Mouse (Mus musculus) forebrain, postnatal 0 days (tissue): ENCODE data around the gene Bcl2l12. TPM values are rescaled to one million over a fixed set of nuclear protein-coding genes. Genes with fewer than 3 reads are reported as not detected.

Experiments
- ATAC-seq: fragments of 200-750 bp; cut with Nextera tagmentation; 2 replicates; pipeline ENCODE4 v1.8.0; 2017; ENCODE audit warnings: mild to moderate bottlenecking, moderate library complexity
- DNase-seq: peaks from one replicate; pipeline ENCODE4 v3.0.0-alpha.2; 2015
- H3K27ac ChIP-seq: fragments of 300-500 bp; sonication (generic); 2 replicates; pipeline ENCODE4 v1.5.1; 2014; ENCODE audit warnings: low read depth, mild to moderate bottlenecking, antibody characterized with exemption, low read length, moderate library complexity, mixed read lengths
- H3K27me3 ChIP-seq: fragments of 300-500 bp; sonication (generic); 2 replicates; pipeline ENCODE4 v1.6.1; 2014; ENCODE audit warnings: mild to moderate bottlenecking, low read length, mixed read lengths; ENCODE audit not compliant: insufficient read depth
- H3K36me3 ChIP-seq: fragments of 300-500 bp; sonication (generic); 2 replicates; pipeline ENCODE4 v1.6.1; 2014; ENCODE audit warnings: mild to moderate bottlenecking, moderate library complexity; ENCODE audit not compliant: insufficient read depth
- H3K4me1 ChIP-seq: fragments of 300-500 bp; sonication (generic); 2 replicates; pipeline ENCODE4 v1.6.1; 2014; ENCODE audit warnings: antibody characterized with exemption; ENCODE audit not compliant: insufficient read depth
- H3K4me2 ChIP-seq: fragments of 300-500 bp; sonication (generic); 2 replicates; pipeline ENCODE4 v1.6.1; 2014; ENCODE audit warnings: low read depth, mild to moderate bottlenecking, moderate library complexity
- H3K4me3 ChIP-seq: fragments of 300-500 bp; sonication (generic); 2 replicates; pipeline ENCODE4 v1.5.1; 2014; ENCODE audit warnings: low read depth, low read length, mixed read lengths
- H3K9ac ChIP-seq: fragments of 300-500 bp; sonication (generic); 2 replicates; pipeline ENCODE4 v1.6.1; 2014; ENCODE audit warnings: mild to moderate bottlenecking
- H3K9me3 ChIP-seq: fragments of 300-500 bp; sonication (generic); 2 replicates; pipeline ENCODE4 v1.6.1; 2016; ENCODE audit warnings: low read length
- CTCF ChIP-seq: sonication (generic); IDR thresholded peaks from 2 replicates; pipeline ENCODE4 v1.5.1; 2016; ENCODE audit warnings: antibody characterized with exemption, control low read depth, low read depth
- WGBS: fragments of 180-500 bp; shearing (Covaris S2); extraction: QIAGEN DNeasy Blood & Tissue Kit; methylation state at CpG from one replicate; pipeline ENCODE4 v1.1.7; 2014; 5-methylcytosine and 5-hydroxymethylcytosine counted together
- polyA plus RNA-seq: library from polyadenylated mRNA; unstranded; fragments of >200 nt; fragmentation: Nextera tagmentation; extraction: Ambion mirVana; gene quantifications from 2 replicates; pipeline ENCODE4 v1.2.1, GENCODE M21; 2015
- total RNA-seq: library from RNA; depleted of rRNA; stranded (reverse); fragments of >200 nt; gene quantifications from 2 replicates; pipeline ENCODE4 v1.2.3, GENCODE M21; 2014

The Bcl2l12 gene
- total and polyA plus RNA-seq, 2 experiments from 2014 or later: 7.5 to 7.8 TPM

GRCm38 (mm10) chr7:44983085-44983484 is 15.4 kb downstream of the Bcl2l12 start:
- DNase-seq: peak; percentile 79
- Histone ChIP-seq H3K27ac (no peak overlapping the region), H3K4me1 (peaks cover 15% of the 10 kb centered on the region; the same call in 1 of the 2 replicates), H3K9me3 (no peaks in the 10 kb centered on the region), H3K4me2 (no peak overlapping the region), H3K9ac (no peak overlapping the region), H3K27me3 (no peaks in the 10 kb centered on the region), H3K36me3 (peaks cover 43% of the 10 kb centered on the region), H3K4me3 (no peak overlapping the region)
- WGBS: 27% methylated on average over 6 of the region's 6 CpGs
- no peak for ATAC-seq
- peak; percentile 87 for TF ChIP-seq CTCF

GRCm38 (mm10) chr7:44981539-44981938 is 17.0 kb downstream of the Bcl2l12 start:
- H3K9ac ChIP-seq: no peak overlapping the region
- peaks cover 59% of the 10 kb centered on the region for H3K36me3 ChIP-seq
- no peak overlapping the region for H3K4me3 ChIP-seq
- WGBS: 96% methylated on average over 8 of the region's 8 CpGs
- no peaks in the 10 kb centered on the region for H3K27me3 ChIP-seq
- peaks cover 9% of the 10 kb centered on the region; the same call in 1 of the 2 replicates for H3K4me1 ChIP-seq
- DNase-seq (no peak), ATAC-seq (no peak)
- no peak overlapping the region for H3K4me2 ChIP-seq
- no peaks in the 10 kb centered on the region for H3K9me3 ChIP-seq
- TF ChIP-seq CTCF: no peak
- H3K27ac ChIP-seq: no peak overlapping the region

- no peak for DNase-seq
- ATAC-seq: no peak
- 89% methylated on average over 3 of the region's 3 CpGs for WGBS
- TF ChIP-seq CTCF: peak; percentile 50
- H3K9ac ChIP-seq: no peak overlapping the region
- H3K27me3 ChIP-seq: no peaks in the 10 kb centered on the region
- H3K4me3 ChIP-seq: no peak overlapping the region
- H3K4me2 ChIP-seq: no peak overlapping the region
- H3K4me1 ChIP-seq: peaks cover 4% of the 10 kb centered on the region; the same call in 1 of the 2 replicates
- no peak overlapping the region for H3K27ac ChIP-seq
- peaks cover 61% of the 10 kb centered on the region for H3K36me3 ChIP-seq
- no peaks in the 10 kb centered on the region for H3K9me3 ChIP-seq
Observed at GRCm38 (mm10) chr7:44978300-44978699, 20.2 kb downstream of the Bcl2l12 start.

GRCm38 (mm10) chr7:44975117-44975419 is 23.4 kb downstream of the Bcl2l12 start:
- no peaks in the 10 kb centered on the region for H3K9me3 ChIP-seq
- DNase-seq (no peak), ATAC-seq (no peak)
- no peak overlapping the region for H3K4me3 ChIP-seq
- H3K9ac ChIP-seq: no peak overlapping the region
- H3K4me1 ChIP-seq: peaks cover 22% of the 10 kb centered on the region; the same call in 1 of the 2 replicates
- H3K36me3 ChIP-seq: peaks cover 38% of the 10 kb centered on the region
- TF ChIP-seq CTCF: no peak
- peak overlapping the region; percentile 80 for H3K4me2 ChIP-seq
- H3K27ac ChIP-seq: peak overlapping the region; percentile 93
- no peaks in the 10 kb centered on the region for H3K27me3 ChIP-seq
- 14% methylated on average over 6 of the region's 6 CpGs for WGBS

GRCm38 (mm10) chr7:44974383-44975116 is 24.0 kb downstream of the Bcl2l12 start, which contains the start of gene Cpt1c:
Cpt1c (minus strand) TSS chr7:44974851.
- H3K27me3 ChIP-seq: no peaks in the 10 kb centered on the region
- peak within 1 kb of the TSS; percentile 77 for H3K9ac ChIP-seq
- peak within 1 kb of the TSS; percentile 80 for H3K4me2 ChIP-seq
- H3K27ac ChIP-seq: peak within 1 kb of the TSS; percentile 93
- peak; percentile 15; the same call in 1 of the 2 replicates for TF ChIP-seq CTCF
- H3K4me3 ChIP-seq: peak within 1 kb of the TSS; percentile 56
- WGBS: 1% methylated on average over 22 of the region's 22 CpGs
- H3K4me1 ChIP-seq: peaks cover 22% of the 10 kb centered on the region; the same call in 1 of the 2 replicates
- peaks cover 33% of the 10 kb centered on the region for H3K36me3 ChIP-seq
- DNase-seq (peak; percentile 94), ATAC-seq (peak; percentile 38)
- no peaks in the 10 kb centered on the region for H3K9me3 ChIP-seq

GRCm38 (mm10) chr7:44973415-44974130 is 24.9 kb downstream of the Bcl2l12 start:
- peaks cover 22% of the 10 kb centered on the region; the same call in 1 of the 2 replicates for H3K4me1 ChIP-seq
- H3K9ac ChIP-seq: peak overlapping the region; percentile 77
- H3K4me2 ChIP-seq: peak overlapping the region; percentile 80
- ATAC-seq (no peak), DNase-seq (no peak)
- TF ChIP-seq CTCF: no peak
- H3K27me3 ChIP-seq: no peaks in the 10 kb centered on the region
- WGBS: 31% methylated on average over 14 of the region's 14 CpGs
- peaks cover 26% of the 10 kb centered on the region for H3K36me3 ChIP-seq
- peak overlapping the region; percentile 56 for H3K4me3 ChIP-seq
- H3K27ac ChIP-seq: peak overlapping the region; percentile 93
- no peaks in the 10 kb centered on the region for H3K9me3 ChIP-seq

- peak overlapping the region; percentile 76 for H3K4me2 ChIP-seq
- H3K36me3 ChIP-seq: peaks cover 18% of the 10 kb centered on the region
- H3K27ac ChIP-seq: peak overlapping the region; percentile 57
- H3K27me3 ChIP-seq: no peaks in the 10 kb centered on the region
- H3K9me3 ChIP-seq: no peaks in the 10 kb centered on the region
- no peak for TF ChIP-seq CTCF
- WGBS: 64% methylated on average over 7 of the region's 7 CpGs
- no peak for ATAC-seq
- H3K4me3 ChIP-seq: peak overlapping the region; percentile 55
- peaks cover 22% of the 10 kb centered on the region; the same call in 1 of the 2 replicates for H3K4me1 ChIP-seq
- no peak for DNase-seq
- H3K9ac ChIP-seq: peak overlapping the region; percentile 55
Observed at GRCm38 (mm10) chr7:44971142-44971541, 27.4 kb downstream of the Bcl2l12 start.
